Mouse (Mus musculus): ENCODE data around the gene Cmpk1.

Gene Cmpk1

GRCm38 (mm10) chr4:114945021-114945420 is 42.0 kb downstream of the Cmpk1 start:
- no peak for DNase-seq (ENCODE audit: low spot score in 2 of 2)

GRCm38 (mm10) chr4:114942583-114942982 is 44.5 kb downstream of the Cmpk1 start:
- no peak for DNase-seq (ENCODE audit: low spot score in 2 of 2)

DNA sequence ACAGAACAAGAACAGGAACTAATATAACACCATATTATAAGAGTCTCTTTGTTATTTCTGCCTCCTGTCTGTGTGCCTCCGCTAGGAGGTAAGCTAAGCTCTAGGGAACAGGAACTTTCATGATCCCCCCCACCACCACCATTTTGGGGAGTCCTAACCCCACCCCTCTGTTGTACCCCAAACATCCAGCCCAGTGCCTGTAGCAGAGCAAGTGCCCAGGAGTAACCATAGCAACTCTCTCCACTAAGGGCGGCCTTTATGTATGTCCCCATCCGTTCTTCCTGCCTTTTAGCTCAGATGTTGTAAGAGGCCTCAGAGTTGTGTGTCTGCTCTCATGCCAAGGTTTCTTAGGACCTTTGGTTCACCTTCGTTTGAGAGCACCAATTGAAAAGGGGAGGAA is 44.9 kb downstream of the Cmpk1 start:
- DNase-seq (ENCODE audit: low spot score in 2 of 2): no peak

GRCm38 (mm10) chr4:114941311-114941710 is 45.7 kb downstream of the Cmpk1 start:
- DNase-seq (ENCODE audit: low spot score in 2 of 2): no peak

- no peak for DNase-seq (ENCODE audit: low spot score in 2 of 2)
Measured at GRCm38 (mm10) chr4:114938248-114938647, 48.8 kb downstream of the Cmpk1 start.

GRCm38 (mm10) chr4:114937459-114938047 is 49.5 kb downstream of the Cmpk1 start:
- DNase-seq (ENCODE audit: low spot score in 2 of 2): no peak

- DNase-seq (ENCODE audit: low spot score in 2 of 2): no peak
Measured at GRCm38 (mm10) chr4:114934188-114934587, 52.9 kb downstream of the Cmpk1 start.

DNA sequence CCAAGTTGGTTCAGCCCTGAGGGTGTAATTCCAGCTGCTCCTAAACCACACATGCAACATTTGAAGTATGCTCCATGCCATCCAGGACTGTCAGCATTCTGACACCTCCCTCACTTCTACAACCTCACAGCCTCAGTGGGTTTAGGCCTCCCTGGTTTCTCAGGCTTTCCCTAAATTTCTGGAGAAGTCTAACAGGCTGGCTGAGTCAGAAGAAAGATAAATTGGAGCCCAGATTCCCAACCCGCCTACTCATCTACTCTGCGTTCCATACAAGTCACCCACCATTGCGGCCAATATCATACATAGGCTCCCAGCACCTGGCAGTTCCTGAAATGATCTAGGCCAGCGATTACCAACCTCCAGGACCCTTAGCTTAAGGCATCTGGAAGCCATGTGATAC is 54.3 kb downstream of the Cmpk1 start:
- DNase-seq (ENCODE audit: low spot score in 2 of 2): no peak

DNA sequence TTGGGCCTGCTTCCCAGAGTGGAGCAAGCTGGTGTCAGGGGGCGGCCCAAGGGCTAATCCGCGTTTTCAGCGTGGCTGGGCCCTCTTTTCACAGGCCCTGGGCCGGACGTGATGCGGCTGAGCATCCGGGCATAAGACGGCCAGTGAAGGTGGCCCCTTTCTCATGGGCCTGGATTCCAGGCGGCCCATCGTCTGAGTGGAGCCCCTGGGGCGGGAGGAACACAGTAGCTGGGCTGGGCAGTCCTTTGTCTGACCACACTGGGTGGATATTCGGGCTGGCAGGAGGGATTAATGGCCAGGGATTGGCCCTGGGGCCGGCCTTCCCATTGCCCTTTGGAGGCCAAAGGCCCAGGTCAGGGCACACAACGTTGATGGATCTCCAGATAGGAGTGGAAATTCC is 57.9 kb downstream of the Cmpk1 start:
- no peak for DNase-seq (ENCODE audit: low spot score in 2 of 2)

DNA sequence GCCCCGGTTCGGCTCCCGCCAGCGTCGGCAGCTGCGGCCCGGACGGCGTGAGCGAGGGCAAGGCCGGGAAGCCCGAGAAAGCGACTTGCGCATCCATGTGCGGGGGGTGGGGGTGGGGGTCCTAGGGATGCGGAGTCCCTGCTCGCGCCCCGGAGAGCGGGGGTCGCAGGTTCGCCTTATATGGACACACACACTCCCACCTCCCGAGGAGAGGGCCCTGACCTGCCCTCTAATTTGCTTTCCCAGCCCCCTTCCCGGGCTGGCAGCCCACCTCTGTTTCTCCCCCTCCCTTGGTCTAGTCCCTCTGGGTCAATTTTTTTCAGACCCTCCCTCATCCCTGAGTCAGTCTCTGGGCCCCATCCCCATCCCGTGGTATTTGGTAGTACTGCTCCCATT is 61.1 kb downstream of the Cmpk1 start, which contains the start of gene Foxe3:
Gene Foxe3 (minus strand): TSS at position 97 of the 396 bp plus-strand sequence.
- no peak for DNase-seq (ENCODE audit: low spot score in 2 of 2)

GRCm38 (mm10) chr4:114924971-114925916 is 61.8 kb downstream of the Cmpk1 start:
- DNase-seq (ENCODE audit: low spot score in 2 of 2): no peak

DNA sequence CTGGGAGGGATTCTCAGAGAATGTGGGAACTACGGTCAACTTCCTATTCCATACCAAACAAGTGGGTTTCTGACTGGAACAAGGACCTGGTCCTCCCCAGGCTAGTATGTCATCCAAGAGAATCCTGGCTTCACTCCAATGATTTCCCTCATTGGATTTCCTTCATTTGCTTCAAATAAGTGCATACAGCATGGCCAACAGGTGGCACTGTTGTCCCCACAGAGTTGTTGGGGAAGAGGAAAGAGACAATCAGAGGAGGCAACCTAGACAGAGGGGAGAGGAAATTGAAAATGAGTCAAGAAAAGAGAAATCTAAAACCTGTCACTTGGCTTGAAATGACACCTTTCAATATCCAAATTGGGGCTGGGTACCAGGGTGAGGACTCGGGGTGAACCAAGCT is 70.0 kb downstream of the Cmpk1 start:
- DNase-seq (ENCODE audit: low spot score in 2 of 2): no peak

- DNase-seq (ENCODE audit: low spot score in 2 of 2): no peak
Measured at GRCm38 (mm10) chr4:114916056-114916455, 71.0 kb downstream of the Cmpk1 start.

DNA sequence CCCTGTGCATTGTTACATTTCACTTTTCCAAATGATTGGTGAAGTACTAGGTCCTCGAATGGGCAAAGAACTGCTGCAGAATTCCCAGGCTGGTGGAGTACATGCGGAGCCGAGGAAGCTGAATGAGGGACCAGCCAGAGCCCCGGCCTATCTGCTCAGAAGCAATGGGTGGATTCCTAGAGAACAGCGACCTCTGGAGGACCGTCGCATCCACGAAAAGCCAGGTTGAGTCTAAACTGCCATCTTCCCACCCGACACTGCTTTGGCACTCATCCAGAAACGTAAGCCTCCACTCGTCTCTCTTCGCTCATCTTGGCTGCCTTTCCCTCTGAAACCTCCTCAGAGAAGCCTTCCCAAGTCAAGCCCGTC is 73.5 kb downstream of the Cmpk1 start:
- DNase-seq (ENCODE audit: low spot score in 2 of 2): peak in 1 of 2 experiments; percentile 39

DNA sequence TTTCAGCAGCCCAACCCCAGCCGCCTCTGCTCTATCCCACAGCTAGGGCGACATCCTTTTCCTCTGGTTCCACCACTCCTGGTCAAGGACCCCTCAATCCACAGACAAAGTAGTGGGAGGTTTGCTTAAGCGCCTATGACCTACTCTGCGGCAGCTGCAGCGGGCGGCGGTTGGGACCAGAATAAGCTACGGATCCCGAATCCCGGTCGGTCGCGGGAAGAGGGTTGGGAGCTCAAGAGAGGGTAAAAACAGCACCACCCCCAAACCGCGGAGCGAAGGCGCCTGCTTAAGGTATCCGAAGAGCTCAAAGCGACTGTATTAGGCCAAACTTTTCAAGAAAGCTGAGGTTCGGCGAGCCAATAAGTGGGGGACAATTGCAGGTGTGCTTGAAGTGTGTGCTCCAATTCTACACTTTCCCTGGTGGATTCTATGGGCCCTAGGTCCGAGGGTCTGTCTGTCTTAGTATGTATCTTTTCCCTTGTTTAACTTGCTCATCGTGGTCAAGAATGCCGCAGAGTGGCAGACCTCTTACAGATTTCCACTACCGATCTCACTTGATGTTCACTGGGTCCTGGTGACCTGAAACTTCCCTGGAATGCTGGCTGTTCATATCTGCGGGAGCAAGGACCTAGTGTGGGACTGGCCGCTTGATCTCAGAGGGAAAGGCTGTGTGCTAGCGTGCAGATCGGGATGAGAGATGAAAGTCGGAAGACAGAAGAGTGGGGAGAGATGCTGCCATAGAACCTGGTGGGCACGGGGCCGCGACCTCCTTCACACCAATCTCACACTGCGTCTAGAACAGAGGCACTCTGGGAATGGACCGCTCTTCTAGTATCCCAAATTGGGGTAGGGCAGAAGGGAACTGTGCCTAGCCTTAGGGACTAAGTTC is 74.1 kb downstream of the Cmpk1 start:
- no peak for DNase-seq (ENCODE audit: low spot score in 2 of 2)

- no peak for DNase-seq (ENCODE audit: low spot score in 2 of 2)
Measured at GRCm38 (mm10) chr4:114909602-114910484, 77.2 kb downstream of the Cmpk1 start.
